Mouse (Mus musculus): ENCODE measurements around the gene Zdhhc22. TPM values are rescaled to one million over a fixed set of nuclear protein-coding genes. Genes with fewer than 3 reads are reported as not detected.
A peak's percentile ranks its signal among the peaks of the same experiment; 100 is the strongest.

Zdhhc22 gene
- polyA plus RNA-seq (2016; fragmentation: Nextera tagmentation; extraction: Ambion mirVana): 7.4 and 9.7 TPM in 2 replicates

DNA sequence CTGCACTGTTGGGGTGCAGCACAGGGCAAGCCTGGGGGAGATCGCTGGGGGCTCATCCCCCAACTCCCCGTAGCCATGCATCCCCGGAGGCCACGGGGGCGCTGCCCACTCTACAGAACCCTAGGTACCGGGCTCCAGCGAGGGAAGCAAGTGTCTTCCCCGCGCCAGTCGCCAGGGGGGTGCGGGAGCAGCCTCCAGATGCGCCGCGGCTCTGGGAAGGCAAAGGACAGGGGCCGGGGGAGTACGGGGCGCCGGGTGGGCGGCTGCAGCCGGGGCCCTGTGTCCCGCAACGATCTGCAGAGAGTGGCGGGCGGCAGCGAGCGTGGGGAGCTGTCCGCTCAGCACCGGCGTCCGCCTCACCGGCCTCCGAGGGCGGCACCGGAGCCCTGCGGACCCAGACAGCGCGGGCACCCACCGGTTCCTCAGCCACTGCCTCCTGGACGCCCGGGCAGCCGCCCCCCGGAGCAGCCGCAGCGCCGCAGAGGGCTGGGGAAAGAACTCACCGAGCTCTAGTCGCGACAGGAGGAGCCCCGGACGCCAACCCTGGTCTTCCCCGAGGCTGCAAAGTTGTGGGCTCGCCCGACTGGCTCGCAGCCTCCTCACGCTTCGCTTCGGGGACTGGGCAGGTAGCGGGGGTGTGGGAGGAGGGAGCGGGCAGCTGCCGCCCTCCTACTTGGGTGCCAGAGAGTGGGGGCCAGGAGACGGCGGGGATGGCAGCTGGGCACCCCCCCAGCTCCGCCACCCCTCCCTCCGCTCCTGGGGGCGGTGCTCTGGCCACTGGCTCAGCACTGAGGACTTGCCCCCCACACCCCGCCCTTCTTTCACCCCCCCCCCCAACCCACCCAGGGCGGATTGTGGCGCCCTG lies at the start of gene Zdhhc22:
Zdhhc22 (minus strand) TSS at position 541 of the 865 bp plus-strand sequence.
- peak within 1 kb of the TSS; percentile 69 for H3K9ac ChIP-seq
- peak; percentile 82 for ATAC-seq (ENCODE audit: low FRiP score, low read depth)
- H3K4me3 ChIP-seq: peak within 1 kb of the TSS; percentile 53
- H3K27me3 ChIP-seq (replicated peaks): peaks cover 63% of the 10 kb centered on the region
- H3K4me1 ChIP-seq: peaks cover 14% of the 10 kb centered on the region
- no peaks in the 10 kb centered on the region for H3K36me3 ChIP-seq
- no peak within 1 kb of the TSS; the same call in 1 of the 2 replicates for H3K27ac ChIP-seq
- H3K9me3 ChIP-seq: no peaks in the 10 kb centered on the region
- peak within 1 kb of the TSS; percentile 87 for H3K4me2 ChIP-seq (replicated peaks)
- WGBS: under 1% methylated on average over 62 of the region's 68 CpGs

DNA sequence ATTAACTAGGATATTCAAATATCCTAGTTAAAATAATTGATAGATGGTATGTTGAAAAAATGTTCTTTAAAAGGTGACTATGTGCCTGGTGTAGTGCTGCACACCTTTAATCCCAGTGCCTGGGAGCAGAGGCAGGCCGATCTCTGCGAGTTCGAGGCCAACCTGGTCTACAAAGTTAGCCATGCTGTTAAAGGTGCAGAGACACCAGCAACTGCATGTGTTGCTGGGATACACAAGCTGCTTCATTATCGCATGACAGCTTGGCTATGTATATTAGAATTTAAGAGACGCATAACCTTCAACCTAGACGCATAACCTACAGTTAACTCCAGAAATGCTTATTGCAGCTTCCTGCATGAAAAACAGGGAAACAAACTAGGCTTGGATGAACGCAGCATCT lies 46.4 kb upstream of the Zdhhc22 start:
- 93% methylated on average over 7 of the region's 7 CpGs for WGBS
- no peak for ATAC-seq (ENCODE audit: low FRiP score, low read depth)
- no peak overlapping the region for H3K4me3 ChIP-seq
- H3K27me3 ChIP-seq (replicated peaks): no peaks in the 10 kb centered on the region; the same call in 1 of the 2 replicates
- H3K9ac ChIP-seq: no peak overlapping the region
- no peak overlapping the region for H3K4me2 ChIP-seq (replicated peaks)
- no peaks in the 10 kb centered on the region for H3K9me3 ChIP-seq
- no peaks in the 10 kb centered on the region for H3K4me1 ChIP-seq
- no peaks in the 10 kb centered on the region for H3K36me3 ChIP-seq
- no peak overlapping the region for H3K27ac ChIP-seq

DNA sequence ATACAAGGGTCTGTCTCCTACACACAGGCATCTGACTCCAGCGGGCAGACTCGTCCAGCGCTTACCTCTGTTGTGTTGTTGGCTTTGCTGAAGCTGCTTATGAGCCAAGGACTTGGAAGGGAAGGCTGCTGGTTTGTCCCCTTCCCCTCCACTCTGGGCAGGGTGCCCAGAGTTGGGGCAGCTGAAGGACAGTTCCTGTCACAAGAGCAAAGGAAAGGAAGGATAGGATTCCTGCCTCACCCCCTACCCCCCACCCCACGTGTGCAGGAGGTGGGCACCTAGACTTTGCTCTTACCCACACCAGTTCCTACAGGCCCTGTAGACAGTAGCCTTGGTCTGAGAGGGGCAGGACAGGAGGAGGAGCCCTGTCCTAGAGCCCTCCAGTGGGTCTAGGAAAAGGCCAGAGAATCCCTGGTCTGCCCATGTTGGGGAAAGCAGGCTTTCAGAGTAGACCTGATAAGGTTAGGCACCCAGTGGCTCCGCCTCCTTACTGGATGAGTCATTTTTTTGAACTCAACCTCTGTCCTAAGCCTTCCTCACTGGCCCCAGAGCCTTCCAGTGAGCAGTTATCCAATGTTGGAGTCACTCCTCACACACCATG lies 41.0 kb upstream of the Zdhhc22 start:
- H3K36me3 ChIP-seq: no peaks in the 10 kb centered on the region
- H3K27me3 ChIP-seq (replicated peaks): peaks cover 19% of the 10 kb centered on the region
- no peak overlapping the region for H3K27ac ChIP-seq
- H3K4me2 ChIP-seq (replicated peaks): no peak overlapping the region
- no peak overlapping the region for H3K9ac ChIP-seq
- no peaks in the 10 kb centered on the region for H3K9me3 ChIP-seq
- peaks cover 7% of the 10 kb centered on the region for H3K4me1 ChIP-seq
- 83% methylated on average over 5 of the region's 5 CpGs for WGBS
- ATAC-seq (ENCODE audit: low FRiP score, low read depth): no peak
- no peak overlapping the region for H3K4me3 ChIP-seq

DNA sequence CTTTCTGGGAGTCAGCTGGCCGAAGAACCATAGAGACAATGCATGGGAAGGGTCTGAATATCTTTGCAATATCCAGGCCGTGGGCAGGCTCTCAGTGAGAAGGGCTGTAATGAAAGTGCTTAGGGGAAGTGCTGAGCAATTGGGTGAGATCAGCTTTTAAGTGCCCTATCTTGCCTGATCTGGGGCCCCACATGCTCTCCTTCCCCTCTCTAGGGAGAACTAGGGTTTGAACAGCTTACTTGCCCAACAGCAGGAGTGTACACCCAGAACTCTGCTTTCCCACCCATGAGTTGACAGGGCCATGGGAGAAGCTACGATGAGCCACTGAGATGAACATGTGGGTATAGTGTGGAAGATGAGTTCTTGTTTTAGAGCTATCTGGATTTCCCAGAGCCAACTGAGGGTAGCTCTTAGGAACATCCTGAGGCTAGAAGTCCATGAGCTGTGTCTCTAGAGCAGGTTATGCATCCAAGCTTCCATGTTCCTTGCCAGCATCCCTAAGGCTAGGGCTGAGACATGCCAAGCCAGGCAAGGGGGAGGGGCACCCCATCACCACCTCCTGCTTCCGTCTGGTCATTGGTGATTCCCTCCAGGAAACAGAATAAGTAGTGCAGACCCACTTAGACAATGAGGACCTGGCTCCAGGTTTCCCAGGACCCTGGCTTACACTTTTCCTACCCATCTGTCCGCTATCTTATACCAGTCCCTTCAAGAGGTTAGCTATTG lies 39.2 kb upstream of the Zdhhc22 start:
- no peak overlapping the region for H3K4me3 ChIP-seq
- no peak for ATAC-seq (ENCODE audit: low FRiP score, low read depth)
- H3K27me3 ChIP-seq (replicated peaks): peaks cover 24% of the 10 kb centered on the region
- no peaks in the 10 kb centered on the region for H3K9me3 ChIP-seq
- no peak overlapping the region for H3K27ac ChIP-seq
- no peaks in the 10 kb centered on the region for H3K36me3 ChIP-seq
- H3K9ac ChIP-seq: no peak overlapping the region
- no peak overlapping the region for H3K4me2 ChIP-seq (replicated peaks)
- WGBS: 74% methylated on average over 5 of the region's 5 CpGs
- H3K4me1 ChIP-seq: peaks cover 10% of the 10 kb centered on the region

DNA sequence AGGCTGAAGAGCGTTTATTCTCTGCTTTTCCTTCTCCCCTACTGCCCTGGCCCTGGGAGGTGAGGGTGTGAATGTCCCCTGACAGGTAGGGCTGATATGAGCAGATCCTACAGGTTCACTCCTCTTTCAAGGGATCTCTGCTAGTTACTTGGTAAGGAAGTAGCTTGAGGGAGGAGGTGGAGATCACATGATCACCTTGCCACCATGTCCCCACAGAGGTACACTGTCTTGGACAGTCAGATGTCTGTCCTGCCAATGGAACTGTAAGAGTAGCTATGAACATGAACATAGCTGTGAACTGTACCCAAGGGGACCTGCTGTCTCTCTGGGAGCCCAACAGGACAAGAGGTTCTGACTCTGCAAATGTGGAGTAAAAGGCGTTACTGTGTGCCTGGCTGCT lies 37.8 kb upstream of the Zdhhc22 start:
- H3K9ac ChIP-seq: no peak overlapping the region
- ATAC-seq (ENCODE audit: low FRiP score, low read depth): no peak
- H3K4me1 ChIP-seq: peaks cover 10% of the 10 kb centered on the region
- no peak overlapping the region for H3K27ac ChIP-seq
- H3K4me2 ChIP-seq (replicated peaks): no peak overlapping the region
- H3K9me3 ChIP-seq: no peaks in the 10 kb centered on the region
- no peak overlapping the region for H3K4me3 ChIP-seq
- WGBS: 78% methylated on average over 2 of the region's 2 CpGs
- H3K27me3 ChIP-seq (replicated peaks): peaks cover 24% of the 10 kb centered on the region
- no peaks in the 10 kb centered on the region for H3K36me3 ChIP-seq

DNA sequence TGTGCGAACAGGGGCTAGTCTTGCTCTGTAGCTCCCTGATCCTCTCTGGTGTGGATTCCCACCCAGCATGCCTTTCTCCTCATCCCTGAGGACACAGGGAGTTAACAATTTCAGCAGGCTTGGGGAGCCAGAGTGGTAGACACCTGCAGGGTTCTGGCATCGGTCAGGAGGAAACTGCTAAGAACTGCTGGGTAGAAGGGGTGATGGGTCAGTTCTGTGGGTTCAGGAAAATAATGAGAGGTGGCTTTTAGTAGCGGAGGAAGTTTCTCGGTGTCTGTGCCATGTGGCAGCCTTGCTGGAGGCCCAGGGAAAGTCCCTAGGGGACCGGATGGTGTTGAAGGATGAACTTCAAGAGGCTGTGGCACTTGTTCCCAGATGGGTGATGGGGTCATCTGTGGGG lies 37.2 kb upstream of the Zdhhc22 start:
- H3K9me3 ChIP-seq: no peaks in the 10 kb centered on the region
- no peaks in the 10 kb centered on the region for H3K36me3 ChIP-seq
- no peak overlapping the region for H3K9ac ChIP-seq
- H3K4me2 ChIP-seq (replicated peaks): peak overlapping the region; percentile 64
- no peak overlapping the region for H3K4me3 ChIP-seq
- H3K27ac ChIP-seq: no peak overlapping the region
- H3K4me1 ChIP-seq: peaks cover 10% of the 10 kb centered on the region
- 67% methylated on average over 5 of the region's 5 CpGs for WGBS
- H3K27me3 ChIP-seq (replicated peaks): peaks cover 24% of the 10 kb centered on the region
- no peak for ATAC-seq (ENCODE audit: low FRiP score, low read depth)

DNA sequence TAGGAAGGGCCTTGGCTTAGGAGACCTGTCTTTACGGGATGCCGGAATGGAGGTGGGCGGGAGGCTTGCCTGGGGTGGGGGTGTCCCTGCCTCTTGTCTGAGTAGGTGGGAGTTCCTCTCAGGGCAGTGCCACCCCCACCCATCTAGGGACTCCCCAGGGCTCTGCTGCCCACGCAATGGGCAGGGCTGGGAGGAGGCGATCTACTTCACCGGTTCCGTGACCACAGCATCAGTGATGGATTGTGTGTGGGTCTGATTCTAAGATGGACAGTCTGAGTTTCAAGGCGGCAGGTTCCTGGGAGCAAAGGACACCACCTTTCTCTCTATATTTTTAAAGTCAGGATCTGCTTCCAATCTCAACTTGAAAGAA lies 36.6 kb upstream of the Zdhhc22 start:
- Histone ChIP-seq H3K27me3 (replicated peaks) (peaks cover 24% of the 10 kb centered on the region), H3K4me3 (peak overlapping the region; percentile 38), H3K4me1 (peaks cover 10% of the 10 kb centered on the region), H3K36me3 (no peaks in the 10 kb centered on the region), H3K27ac (no peak overlapping the region), H3K9ac (peak overlapping the region; percentile 57), H3K4me2 (replicated peaks) (peak overlapping the region; percentile 64), H3K9me3 (no peaks in the 10 kb centered on the region)
- peak; percentile 63 for ATAC-seq (ENCODE audit: low FRiP score, low read depth)
- 17% methylated on average over 8 of the region's 8 CpGs for WGBS

DNA sequence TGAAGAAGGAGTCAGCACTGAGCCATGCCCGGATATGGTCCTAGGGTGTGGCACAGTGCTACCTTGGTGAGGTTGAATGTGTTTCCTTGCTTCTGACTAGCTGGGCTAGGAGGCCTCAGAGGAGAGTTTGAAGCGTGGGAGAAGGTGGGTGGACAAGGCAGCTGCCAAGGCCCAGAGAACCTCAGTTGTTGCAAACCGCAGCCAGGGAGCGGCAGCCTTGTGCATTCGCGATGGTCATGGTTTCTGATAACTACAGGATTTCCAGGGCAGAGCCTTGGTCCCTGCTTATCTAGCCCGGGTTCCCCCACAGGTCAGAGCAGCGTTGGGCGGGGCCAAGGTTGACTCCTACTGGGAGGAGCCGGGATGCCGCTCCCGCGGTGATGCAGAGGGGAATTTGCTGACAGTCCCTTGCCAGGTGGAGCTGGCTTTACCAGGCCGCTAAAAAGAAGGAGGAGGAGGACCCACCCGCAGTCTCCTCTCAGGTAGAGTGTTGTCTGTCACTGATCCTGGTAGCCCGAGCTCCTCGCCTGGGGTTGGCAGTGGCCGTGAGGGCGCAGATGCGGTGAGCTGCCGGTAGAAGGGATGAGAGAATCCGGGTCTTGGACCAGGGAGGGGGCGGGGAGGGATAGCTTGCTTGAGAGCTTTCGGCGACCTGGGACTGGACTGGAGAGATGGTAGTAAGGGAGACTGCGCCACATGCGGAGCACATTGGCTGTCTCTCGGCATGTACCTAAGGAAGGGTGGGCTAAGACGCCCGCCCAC lies 36.1 kb upstream of the Zdhhc22 start:
- Histone ChIP-seq H3K36me3 (no peaks in the 10 kb centered on the region), H3K9ac (peak overlapping the region; percentile 57), H3K27ac (no peak overlapping the region), H3K4me2 (replicated peaks) (peak overlapping the region; percentile 64), H3K27me3 (replicated peaks) (peaks cover 24% of the 10 kb centered on the region), H3K4me1 (peaks cover 10% of the 10 kb centered on the region), H3K9me3 (no peaks in the 10 kb centered on the region), H3K4me3 (peak overlapping the region; percentile 38)
- WGBS: 3% methylated on average over 30 of the region's 30 CpGs
- peak; percentile 76 for ATAC-seq (ENCODE audit: low FRiP score, low read depth)

DNA sequence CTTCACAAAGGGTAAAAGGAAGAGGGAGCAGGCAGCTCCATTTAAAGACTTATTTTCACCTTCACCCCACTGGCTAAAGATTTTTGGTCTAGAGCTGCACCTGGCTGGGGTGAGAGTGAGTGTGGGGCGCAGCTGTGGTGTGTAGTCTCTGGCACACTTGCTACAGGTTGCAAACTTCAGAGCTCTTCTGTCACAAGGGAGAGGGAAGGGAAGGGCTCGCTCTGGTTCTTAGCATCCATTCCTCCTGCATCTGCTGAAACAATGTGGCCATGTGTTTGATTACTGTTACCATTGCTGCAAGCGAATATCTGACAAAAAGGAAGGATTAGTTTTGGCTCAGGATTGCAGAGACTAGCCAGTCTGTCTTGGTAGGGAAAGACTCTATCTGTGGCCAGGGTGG lies 33.2 kb upstream of the Zdhhc22 start:
- peaks cover 24% of the 10 kb centered on the region for H3K27me3 ChIP-seq (replicated peaks)
- H3K27ac ChIP-seq: no peak overlapping the region
- H3K9me3 ChIP-seq: no peaks in the 10 kb centered on the region
- H3K4me3 ChIP-seq: no peak overlapping the region
- no peak overlapping the region for H3K9ac ChIP-seq
- 73% methylated on average over 3 of the region's 3 CpGs for WGBS
- no peak for ATAC-seq (ENCODE audit: low FRiP score, low read depth)
- no peaks in the 10 kb centered on the region for H3K36me3 ChIP-seq
- peaks cover 10% of the 10 kb centered on the region for H3K4me1 ChIP-seq
- H3K4me2 ChIP-seq (replicated peaks): no peak overlapping the region

DNA sequence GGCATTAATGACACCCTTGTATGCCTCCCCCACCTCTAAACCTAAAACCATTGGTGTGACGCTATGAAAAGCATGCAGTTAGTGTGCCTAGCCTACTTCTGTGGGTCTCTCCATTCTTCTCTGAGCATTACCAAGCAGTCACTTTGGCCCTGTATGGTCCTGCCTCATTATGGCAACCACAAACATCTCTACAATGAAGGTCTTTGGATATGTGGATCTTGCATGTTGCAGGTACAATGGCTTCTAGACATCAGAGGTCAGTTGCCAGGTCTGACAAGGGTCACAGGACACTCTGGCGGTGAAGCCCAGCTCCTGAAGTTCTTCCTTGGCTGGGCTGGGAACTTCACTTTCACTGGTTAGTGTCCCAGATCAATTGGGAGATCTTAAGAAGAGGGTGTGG lies 31.8 kb upstream of the Zdhhc22 start:
- peaks cover 10% of the 10 kb centered on the region for H3K4me1 ChIP-seq
- peaks cover 11% of the 10 kb centered on the region for H3K27me3 ChIP-seq (replicated peaks)
- no peak overlapping the region for H3K4me3 ChIP-seq
- no peak overlapping the region for H3K27ac ChIP-seq
- no peaks in the 10 kb centered on the region for H3K9me3 ChIP-seq
- no peak for ATAC-seq (ENCODE audit: low FRiP score, low read depth)
- H3K36me3 ChIP-seq: no peaks in the 10 kb centered on the region
- no peak overlapping the region for H3K4me2 ChIP-seq (replicated peaks)
- 81% methylated on average over 2 of the region's 2 CpGs for WGBS
- H3K9ac ChIP-seq: no peak overlapping the region

DNA sequence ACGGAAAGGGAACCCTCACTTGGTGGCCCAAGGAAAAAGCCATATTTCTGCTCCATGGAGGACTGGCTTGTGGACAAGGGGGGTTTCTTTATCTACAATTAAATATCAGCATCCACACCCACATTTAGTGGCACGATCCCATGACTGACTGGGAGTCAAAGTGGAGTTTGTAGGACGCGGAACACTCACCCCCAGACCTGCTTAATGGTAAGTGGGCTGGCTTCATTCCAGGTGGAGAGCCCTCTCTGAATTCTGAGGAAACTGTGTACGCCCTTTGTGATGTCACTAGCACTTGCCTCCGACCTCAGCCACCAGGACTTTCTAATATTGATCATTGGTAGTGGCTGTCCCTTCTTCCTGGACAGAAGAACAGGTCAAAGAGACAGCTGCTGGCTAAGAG lies 30.8 kb upstream of the Zdhhc22 start, which contains the start of gene Tmem63c:
Tmem63c (plus strand) TSS at position 301 of the 400 bp plus-strand sequence.
- no peak for ATAC-seq (ENCODE audit: low FRiP score, low read depth)
- Histone ChIP-seq H3K27me3 (replicated peaks) (peaks cover 2% of the 10 kb centered on the region; the same call in 1 of the 2 replicates), H3K9me3 (no peaks in the 10 kb centered on the region), H3K4me2 (replicated peaks) (no peak within 1 kb of the TSS), H3K27ac (no peak within 1 kb of the TSS), H3K36me3 (no peaks in the 10 kb centered on the region), H3K4me1 (peaks cover under 1% of the 10 kb centered on the region; the same call in 1 of the 2 replicates), H3K4me3 (no peak within 1 kb of the TSS), H3K9ac (no peak within 1 kb of the TSS)
- 86% methylated on average over 6 of the region's 6 CpGs for WGBS

Measured in neural tube, embryonic 12.5 days (tissue).